Mouse (Mus musculus) forelimb bud, embryonic 11.5 days (tissue): ENCODE measurements around the gene Lrrc10.
"Not testable (repeated sequence)": the region's sequence is repeated elsewhere in the genome, so short reads cannot be mapped to it uniquely, and the experiment has no call there.

Experiments
- DNase-seq: peaks from one replicate; pipeline ENCODE4 v3.0.0-alpha.2; 2012; ENCODE audit warnings: low read depth, low spot score

Gene Lrrc10

GRCm38 (mm10) chr10:117043497-117044166 lies 1.5 kb upstream of the Lrrc10 start:
- not testable (repeated sequence) for DNase-seq

GRCm38 (mm10) chr10:117049253-117049652 lies 4.1 kb downstream of the Lrrc10 start:
- no peak for DNase-seq

- no peak for DNase-seq
These were observed 4.9 kb downstream of the Lrrc10 start for GRCm38 (mm10) chr10:117049961-117050597.

- DNase-seq = no peak
These were observed 10.5 kb downstream of the Lrrc10 start for GRCm38 (mm10) chr10:117055668-117056067.

- no peak for DNase-seq
These were observed 17.7 kb downstream of the Lrrc10 start for GRCm38 (mm10) chr10:117062894-117063253.

- DNase-seq = peak; percentile 98
These were observed 18.3 kb downstream of the Lrrc10 start, which contains the start of gene Cct2 for GRCm38 (mm10) chr10:117063254-117064021. TSS of gene Cct2 (minus strand) at chr10:117063814.

GRCm38 (mm10) chr10:117064076-117064475 lies 18.9 kb downstream of the Lrrc10 start:
- DNase-seq = no peak

- DNase-seq = no peak
These were observed 24.0 kb downstream of the Lrrc10 start for GRCm38 (mm10) chr10:117069109-117069508.

GRCm38 (mm10) chr10:117072191-117072888 lies 27.2 kb downstream of the Lrrc10 start:
- DNase-seq = no peak

- DNase-seq = no peak
These were observed 28.0 kb downstream of the Lrrc10 start for GRCm38 (mm10) chr10:117073176-117073575.

- DNase-seq = peak; percentile 18
These were observed 33.1 kb downstream of the Lrrc10 start for GRCm38 (mm10) chr10:117078284-117078683.

GRCm38 (mm10) chr10:117081326-117081725 lies 36.2 kb downstream of the Lrrc10 start:
- no peak for DNase-seq

GRCm38 (mm10) chr10:117081914-117082359 lies 36.8 kb downstream of the Lrrc10 start:
- DNase-seq = no peak

GRCm38 (mm10) chr10:117089628-117090027 lies 44.5 kb downstream of the Lrrc10 start:
- no peak for DNase-seq

GRCm38 (mm10) chr10:117094504-117095329 lies 49.6 kb downstream of the Lrrc10 start:
- DNase-seq = peak; percentile 31

- DNase-seq = no peak
These were observed 51.0 kb downstream of the Lrrc10 start for GRCm38 (mm10) chr10:117096096-117096495.
